Mouse (Mus musculus): ENCODE measurements around the gene Olfr1336.
A peak's percentile ranks its signal among the peaks of the same experiment; 100 is the strongest.
"Not testable (repeated sequence)": the region's sequence is repeated elsewhere in the genome, so short reads cannot be mapped to it uniquely, and the experiment has no call there.

Olfr1336 gene

GRCm38 (mm10) chr7:6455868-6456267, at the start of gene Olfr1336:
Olfr1336 (plus strand) TSS chr7:6456168.
- DNase-seq (ENCODE audit: low read depth), result no peak

- peak; percentile 66 for DNase-seq (ENCODE audit: low read depth)
Measured at GRCm38 (mm10) chr7:6410043-6410442, 45.9 kb upstream of the Olfr1336 start, which contains the start of gene Gm20715. Gm20715 (plus strand) TSS chr7:6410277.

GRCm38 (mm10) chr7:6414626-6415441, 41.1 kb upstream of the Olfr1336 start:
- no peak for DNase-seq (ENCODE audit: low read depth)

DNA sequence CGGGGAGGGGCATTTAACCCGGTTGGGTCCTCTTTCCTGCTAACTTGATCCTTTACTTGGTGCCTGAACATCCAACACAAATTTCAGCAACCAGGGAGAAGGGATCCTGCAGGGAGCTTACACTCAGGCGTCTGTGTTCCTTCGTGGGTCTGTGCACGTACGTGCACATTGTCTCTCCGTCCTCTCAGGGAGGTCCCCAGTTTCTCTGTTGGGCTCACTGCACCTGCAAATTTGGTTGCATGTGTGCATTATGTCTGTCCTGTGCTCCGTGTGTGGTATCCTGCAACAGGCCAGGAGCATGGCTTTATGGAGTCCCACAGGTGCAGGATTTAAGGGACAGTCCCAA, 40.6 kb upstream of the Olfr1336 start:
- DNase-seq (ENCODE audit: low read depth), result no peak

DNA sequence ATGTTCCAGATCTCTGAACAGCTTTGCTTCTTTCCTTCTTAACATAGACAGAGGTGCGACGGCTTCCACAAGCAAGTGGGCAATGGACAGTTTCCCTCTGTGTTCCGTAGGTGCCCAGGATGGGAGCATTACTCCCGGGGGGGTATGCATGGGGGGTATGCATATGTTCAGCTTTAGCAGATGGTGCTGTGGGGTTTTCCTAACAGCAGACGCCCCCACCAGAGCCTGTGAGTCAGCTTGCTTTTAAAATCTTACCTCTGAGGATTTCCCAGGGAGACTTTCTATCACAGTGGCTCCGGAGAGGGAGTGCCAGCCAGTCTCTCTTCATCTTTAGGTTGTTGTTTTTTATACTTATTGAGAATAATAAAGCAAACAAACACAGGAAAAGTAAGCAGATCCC, 36.1 kb upstream of the Olfr1336 start:
- no peak for DNase-seq (ENCODE audit: low read depth)

DNA sequence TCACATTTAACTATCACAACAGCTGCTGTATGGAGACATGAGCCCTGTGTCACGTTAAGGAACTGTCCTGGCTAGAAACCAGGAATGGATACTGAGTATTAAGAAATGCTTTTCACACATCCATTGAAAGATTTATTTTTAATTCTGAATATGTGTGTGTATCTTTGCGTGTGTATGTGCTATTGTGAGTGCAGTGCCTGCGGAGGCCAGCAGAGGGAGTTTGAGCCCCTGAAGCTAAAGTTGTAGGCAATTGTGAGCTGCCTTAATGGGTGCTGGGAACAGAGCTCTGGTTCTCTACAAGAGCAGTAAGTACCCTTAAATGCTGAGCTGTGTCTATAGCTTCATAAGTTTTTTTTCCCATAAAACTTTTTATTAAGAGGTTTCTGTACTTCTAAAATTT, 26.6 kb upstream of the Olfr1336 start:
- no peak for DNase-seq (ENCODE audit: low read depth)

- peak; percentile 59 for DNase-seq (ENCODE audit: low read depth)
Measured at GRCm38 (mm10) chr7:6430342-6430741, 25.6 kb upstream of the Olfr1336 start.

GRCm38 (mm10) chr7:6438388-6438787, 17.6 kb upstream of the Olfr1336 start, which contains the start of gene Olfr1344:
Olfr1344 (plus strand) TSS chr7:6438688.
- DNase-seq (ENCODE audit: low read depth), result no peak

DNA sequence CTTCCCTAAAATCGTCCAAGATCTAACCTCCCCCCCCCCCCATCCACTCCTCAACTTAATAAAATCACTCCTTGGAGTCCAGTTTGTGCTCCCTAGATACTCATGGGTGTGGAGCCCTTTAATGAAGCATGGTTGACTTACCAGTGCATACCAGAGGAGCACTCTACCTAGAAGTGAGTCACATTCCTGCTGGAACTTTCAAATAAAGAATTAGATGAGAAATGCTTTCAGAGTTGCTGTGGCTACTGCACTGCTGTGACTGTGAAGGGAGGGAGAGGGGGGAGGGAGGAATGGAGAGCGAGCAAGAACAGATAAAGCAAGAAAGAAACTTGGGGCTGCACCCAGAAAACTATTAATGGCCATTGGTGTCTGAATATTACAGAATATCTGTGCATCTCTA, 14.8 kb upstream of the Olfr1336 start:
- DNase-seq (ENCODE audit: low read depth), result no peak

GRCm38 (mm10) chr7:6447771-6448170, 8.2 kb upstream of the Olfr1336 start:
- DNase-seq (ENCODE audit: low read depth), result no peak

DNA sequence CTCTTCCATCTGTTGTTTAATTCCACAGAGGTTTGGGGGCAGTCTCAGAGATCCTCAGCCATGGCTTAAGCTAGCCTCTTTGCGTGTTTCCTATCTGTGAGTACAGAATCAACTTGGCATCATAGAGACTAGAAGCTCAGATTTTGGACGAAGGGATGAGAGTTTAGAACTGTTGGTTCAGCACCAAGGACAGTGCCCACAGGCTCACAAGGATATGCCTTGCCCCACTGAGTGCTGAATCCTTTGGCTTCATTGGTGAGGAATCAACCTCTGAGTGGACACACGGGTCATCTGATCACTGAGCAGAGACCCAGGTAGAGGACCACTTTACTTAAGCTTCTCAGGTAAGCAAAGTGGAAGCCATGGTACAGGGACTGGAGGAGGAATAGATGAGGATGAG, 431 bp downstream of the Olfr1336 start:
- DNase-seq (ENCODE audit: low read depth), result no peak

DNA sequence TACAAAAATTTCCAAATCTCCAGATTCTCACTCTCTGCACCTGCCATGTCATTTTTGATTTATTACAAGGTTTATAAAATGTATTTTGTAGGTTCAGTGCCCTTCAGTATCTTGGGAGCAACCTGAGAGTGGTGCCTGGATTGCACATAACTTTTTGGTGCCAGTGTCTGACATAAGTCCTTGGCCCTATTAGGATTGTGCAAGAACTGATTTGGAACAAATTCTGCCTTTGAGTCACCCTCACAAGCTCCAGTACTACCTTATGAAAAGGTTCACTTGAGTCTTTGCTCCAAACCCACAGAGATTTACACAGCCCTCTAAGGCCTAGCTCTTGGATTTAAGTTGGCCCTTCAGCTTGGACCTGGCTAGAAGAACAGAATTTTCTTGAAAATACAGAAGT, 11.0 kb downstream of the Olfr1336 start, which contains the start of gene Olfr1346:
Gene Olfr1346 (plus strand): TSS at position 151 of the 400 bp plus-strand sequence.
- no peak for DNase-seq (ENCODE audit: low read depth)

GRCm38 (mm10) chr7:6477633-6478032, 21.7 kb downstream of the Olfr1336 start:
- DNase-seq (ENCODE audit: low read depth), result not testable (repeated sequence)

DNA sequence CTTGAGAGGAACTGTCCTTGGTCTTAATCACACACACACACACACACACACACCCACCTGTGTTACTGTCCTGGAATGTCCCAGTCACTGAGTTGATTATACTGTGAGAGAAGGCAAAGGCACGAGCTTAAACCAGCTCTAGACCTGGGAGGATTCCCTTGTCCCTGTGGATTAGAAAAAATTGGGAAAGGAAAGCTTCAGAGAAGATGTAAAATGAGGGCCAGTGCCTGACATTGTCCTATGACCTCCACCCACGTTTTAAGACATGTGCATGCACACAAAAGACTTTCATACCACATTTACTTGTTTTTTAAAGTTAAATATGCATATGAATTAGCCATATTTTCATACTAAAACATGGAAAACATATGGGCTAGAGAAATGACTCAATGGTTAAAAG, 30.9 kb downstream of the Olfr1336 start, which contains the start of gene Olfr5:
Gene Olfr5 (minus strand): TSS at position 101 of the 400 bp plus-strand sequence.
- DNase-seq (ENCODE audit: low read depth), result no peak

DNA sequence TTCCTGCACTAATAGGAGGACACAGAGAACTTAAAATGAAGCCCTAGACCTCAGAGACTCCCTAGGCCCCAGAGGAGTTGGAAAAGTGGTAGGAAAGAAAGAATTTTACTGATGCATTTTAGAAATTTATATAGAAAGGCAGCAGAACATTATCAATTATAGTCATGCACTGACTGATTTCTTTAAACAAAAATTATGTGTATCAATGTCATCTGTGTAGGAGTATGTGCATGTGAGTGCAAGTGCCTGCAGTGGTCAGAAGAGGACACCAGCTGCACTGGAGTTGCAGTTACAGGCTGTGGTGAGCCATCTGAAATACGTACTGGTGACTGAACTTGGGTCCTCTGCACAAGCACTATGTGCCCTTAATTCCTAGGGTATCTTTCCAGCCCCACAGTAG, 43.7 kb downstream of the Olfr1336 start, which contains the start of gene Olfr1347:
Gene Olfr1347 (minus strand): TSS at position 101 of the 400 bp plus-strand sequence.
- DNase-seq (ENCODE audit: low read depth), result no peak

DNA sequence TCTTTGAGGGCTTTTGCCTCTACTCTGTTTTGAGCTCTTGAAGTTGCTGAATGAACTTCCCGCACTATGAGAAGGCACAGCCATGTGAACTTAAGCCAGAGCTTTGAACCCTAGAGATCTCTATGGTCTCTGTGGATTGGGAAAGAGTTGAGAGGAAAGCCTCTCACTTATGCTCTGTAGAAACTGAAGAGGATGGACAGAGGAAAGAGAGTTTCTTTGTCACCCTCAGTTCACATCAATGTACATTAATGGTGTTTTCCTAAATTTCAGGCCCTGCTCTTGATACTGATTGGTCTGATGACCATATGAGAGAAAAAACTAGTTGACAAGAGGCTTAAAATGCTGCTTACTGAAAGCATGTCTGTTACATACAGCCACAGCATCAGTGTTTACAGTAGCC, 52.7 kb downstream of the Olfr1336 start, which contains the start of gene Olfr1348:
Gene Olfr1348 (minus strand): TSS at position 101 of the 400 bp plus-strand sequence.
- DNase-seq (ENCODE audit: low read depth), result no peak

Data from naive thymus-derived CD4-positive, alpha-beta T cell, adult 2 months (primary cell).